Mouse (Mus musculus) lung, adult 2 months (tissue): Measurements from ENCODE around the gene Emc3. TPM values are rescaled to one million over a fixed set of nuclear protein-coding genes. Genes with fewer than 3 reads are reported as not detected.

ENCODE experiments used
- DNase-seq: peaks from one replicate; pipeline ENCODE4 v3.0.0; 2022
- H3K4me1 ChIP-seq: fragments of 200-500 bp; 2 replicates; pipeline ENCODE4 v1.6.1; 2011; ENCODE audit warnings: low read length; ENCODE audit not compliant: control insufficient read depth, insufficient read depth
- H3K4me3 ChIP-seq: fragments of 200-500 bp; replicated peaks from 2 replicates; pipeline ENCODE3; 2011; ENCODE audit warnings: low read depth, mild to moderate bottlenecking, control low read depth, low read length; ENCODE audit errors: extremely low read depth
- CTCF ChIP-seq: fragments of 200-500 bp; IDR thresholded peaks from 2 replicates; pipeline ENCODE4 v1.5.1; 2011; ENCODE audit warnings: mild to moderate bottlenecking, low read length, control low read depth; ENCODE audit not compliant: insufficient read depth
- POLR2A ChIP-seq: fragments of 200-500 bp; IDR thresholded peaks from 2 replicates; pipeline ENCODE4 v1.6.1; 2011; ENCODE audit warnings: low read depth, mild to moderate bottlenecking, control low read depth, low read length, borderline replicate concordance; ENCODE audit errors: extremely low read depth
- WGBS: fragments of 180-500 bp; shearing (Covaris S2); methylation state at CpG from one replicate; pipeline ENCODE4 v1.1.7; 2018; 5-methylcytosine and 5-hydroxymethylcytosine counted together
- polyA plus RNA-seq: library from polyadenylated mRNA; depleted of rRNA; stranded (reverse); fragments of >200 nt; gene quantifications from 2 replicates; pipeline ENCODE4 v1.2.3, GENCODE M21; 2012; rRNA removed

Emc3 gene
- polyA plus RNA-seq, 1 experiment, result 51.5 TPM

DNA sequence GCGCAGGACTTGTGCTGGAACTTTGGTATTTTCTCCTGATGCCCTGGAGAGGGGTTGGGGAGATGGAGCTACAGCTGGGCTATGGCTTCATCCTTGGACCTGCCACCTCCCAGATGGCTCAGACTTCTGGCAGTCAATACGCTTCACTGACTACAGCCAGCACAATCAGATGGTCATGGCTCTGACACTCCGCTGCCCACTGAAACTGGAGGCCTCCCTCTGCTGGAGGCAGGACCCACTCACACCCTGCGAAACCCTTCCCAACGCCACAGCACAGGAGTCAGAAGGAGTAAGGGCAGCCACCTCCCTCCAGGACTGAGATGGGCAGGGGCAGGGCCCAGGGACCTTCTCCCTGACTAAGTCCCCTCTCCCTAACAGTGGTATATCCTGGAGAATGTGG, 65.8 kb downstream of the Emc3 start:
- no peak for DNase-seq
- Histone ChIP-seq H3K4me3 (no peak overlapping the region), H3K4me1 (peaks cover 4% of the 10 kb centered on the region; the same call in 1 of the 2 replicates)
- TF ChIP-seq CTCF (no peak), POLR2A (no peak)
- 51% methylated on average over 5 of the region's 5 CpGs for WGBS

Other genes with a start within 250 kb of the Emc3 start
- 0.06 TPM in 1 of 2 replicates, not detected in the other for gene Cpne9, start 249.3 kb downstream of the Emc3 start, polyA plus RNA-seq
- gene Brpf1, start 224.5 kb downstream of the Emc3 start, polyA plus RNA-seq, result 20.2 and 21.3 TPM in 2 replicates
- gene Ogg1, start 204.7 kb downstream of the Emc3 start, polyA plus RNA-seq, result 18.9 and 23.9 TPM in 2 replicates
- 69.2 and 84.4 TPM in 2 replicates for gene Camk1, start 187.7 kb downstream of the Emc3 start, polyA plus RNA-seq
- gene Tada3, start 153.8 kb downstream of the Emc3 start, polyA plus RNA-seq, result 25.7 and 26.9 TPM in 2 replicates
- 62.3 and 67.0 TPM in 2 replicates for gene Arpc4, start 153.5 kb downstream of the Emc3 start, polyA plus RNA-seq
- 23.1 and 25.5 TPM in 2 replicates for gene Ttll3, start 142.4 kb downstream of the Emc3 start, polyA plus RNA-seq
- 43.1 and 44.9 TPM in 2 replicates for gene Rpusd3, start 112.3 kb downstream of the Emc3 start, polyA plus RNA-seq
- 56.9 and 133 TPM in 2 replicates for gene Cidec, start 95.9 kb downstream of the Emc3 start, polyA plus RNA-seq
- 39.0 and 48.0 TPM in 2 replicates for gene Jagn1, start 89.1 kb downstream of the Emc3 start, polyA plus RNA-seq
- gene Il17re, start 73.2 kb downstream of the Emc3 start, polyA plus RNA-seq, result 57.2 and 62.4 TPM in 2 replicates
- 75.5 and 100.0 TPM in 2 replicates for gene Il17rc, start 60.2 kb downstream of the Emc3 start, polyA plus RNA-seq
- 22.9 and 30.4 TPM in 2 replicates for gene Creld1, start 48.4 kb downstream of the Emc3 start, polyA plus RNA-seq
- 0.24 and 0.27 TPM in 2 replicates for gene Prrt3, start 29.7 kb downstream of the Emc3 start, polyA plus RNA-seq
- 0.75 and 1.2 TPM in 2 replicates for gene Fancd2, start within 50 bp of the Emc3 start, polyA plus RNA-seq
- gene Fancd2os, start 69.1 kb upstream of the Emc3 start, polyA plus RNA-seq, result not detected in 2 replicates
- gene Brk1, start 73.1 kb upstream of the Emc3 start, polyA plus RNA-seq, result 101 and 184 TPM in 2 replicates
- gene Vhl, start 92.3 kb upstream of the Emc3 start, polyA plus RNA-seq, result 16.5 and 25.9 TPM in 2 replicates
- gene Irak2, start 106.8 kb upstream of the Emc3 start, polyA plus RNA-seq, result 48.8 and 53.8 TPM in 2 replicates
- 21.0 and 24.5 TPM in 2 replicates for gene Tatdn2, start 165.4 kb upstream of the Emc3 start, polyA plus RNA-seq
- gene Ghrl, start 188.2 kb upstream of the Emc3 start, polyA plus RNA-seq, result 1.8 and 2.0 TPM in 2 replicates
- 98.2 and 115 TPM in 2 replicates for gene Sec13, start 209.1 kb upstream of the Emc3 start, polyA plus RNA-seq